Mouse (Mus musculus) layer of hippocampus, adult 9-11 months (tissue): ENCODE data around the gene Amot.
A peak's percentile ranks its signal among the peaks of the same experiment; 100 is the strongest.

Source experiments
- DNase-seq: peaks from one replicate; pipeline ENCODE4 v3.0.0; 2022

Amot gene

DNA sequence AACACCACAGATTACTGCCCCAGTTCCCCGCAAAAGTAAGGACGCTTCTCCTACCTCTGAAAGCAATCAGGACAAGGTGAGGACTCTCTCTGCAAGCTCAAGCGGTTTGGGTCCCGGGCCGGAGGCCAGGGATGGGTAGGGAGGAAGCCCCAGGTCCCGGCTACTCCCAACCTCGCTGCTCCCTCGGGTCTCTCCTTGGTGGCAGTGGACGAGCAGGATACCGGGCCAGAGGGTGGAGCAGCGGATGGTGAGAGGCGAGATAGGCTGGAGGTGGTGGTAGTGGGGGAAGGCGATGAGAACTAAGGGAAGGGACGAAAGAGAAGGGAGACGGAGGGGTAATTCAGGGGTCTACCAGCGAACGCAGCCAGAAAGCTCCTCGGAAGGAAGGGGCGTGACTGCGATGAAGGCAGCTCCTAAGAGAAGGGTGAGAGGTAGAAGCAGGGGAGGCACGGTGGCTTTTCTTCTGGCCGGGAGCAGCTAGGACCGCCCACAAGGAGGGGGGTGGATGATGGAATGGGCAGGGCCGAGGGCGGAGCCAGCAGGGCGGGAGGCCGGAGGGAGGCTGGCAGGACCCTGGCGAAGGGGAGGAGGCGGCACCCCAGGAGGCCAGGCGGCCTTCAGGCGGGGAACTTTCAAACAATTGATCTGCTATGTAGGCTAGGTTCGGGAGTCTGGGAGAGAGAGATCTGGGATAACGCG is at the start of gene Amot:
Amot (minus strand) TSS at position 465 of the 699 bp plus-strand sequence.
- peak; percentile 73 for DNase-seq

DNA sequence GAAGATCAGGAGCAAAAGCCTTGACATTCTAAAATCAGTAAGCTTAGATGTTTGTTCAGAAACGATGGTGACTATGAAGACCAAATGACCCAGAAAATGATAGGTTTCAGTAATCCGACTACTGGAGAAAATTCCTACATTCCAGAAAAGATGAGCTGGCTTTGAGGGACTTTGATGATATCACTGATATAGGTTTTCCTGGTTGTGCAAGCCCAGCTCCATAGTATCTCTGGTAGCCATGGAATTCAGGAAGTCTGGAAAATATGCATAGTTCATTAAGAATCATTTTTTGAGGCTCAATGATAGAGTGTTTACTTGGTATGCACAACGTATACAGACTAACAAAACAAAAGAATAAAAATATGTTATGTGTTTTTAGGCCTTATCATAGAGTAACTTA is 40.1 kb upstream of the Amot start:
- DNase-seq = no peak

DNA sequence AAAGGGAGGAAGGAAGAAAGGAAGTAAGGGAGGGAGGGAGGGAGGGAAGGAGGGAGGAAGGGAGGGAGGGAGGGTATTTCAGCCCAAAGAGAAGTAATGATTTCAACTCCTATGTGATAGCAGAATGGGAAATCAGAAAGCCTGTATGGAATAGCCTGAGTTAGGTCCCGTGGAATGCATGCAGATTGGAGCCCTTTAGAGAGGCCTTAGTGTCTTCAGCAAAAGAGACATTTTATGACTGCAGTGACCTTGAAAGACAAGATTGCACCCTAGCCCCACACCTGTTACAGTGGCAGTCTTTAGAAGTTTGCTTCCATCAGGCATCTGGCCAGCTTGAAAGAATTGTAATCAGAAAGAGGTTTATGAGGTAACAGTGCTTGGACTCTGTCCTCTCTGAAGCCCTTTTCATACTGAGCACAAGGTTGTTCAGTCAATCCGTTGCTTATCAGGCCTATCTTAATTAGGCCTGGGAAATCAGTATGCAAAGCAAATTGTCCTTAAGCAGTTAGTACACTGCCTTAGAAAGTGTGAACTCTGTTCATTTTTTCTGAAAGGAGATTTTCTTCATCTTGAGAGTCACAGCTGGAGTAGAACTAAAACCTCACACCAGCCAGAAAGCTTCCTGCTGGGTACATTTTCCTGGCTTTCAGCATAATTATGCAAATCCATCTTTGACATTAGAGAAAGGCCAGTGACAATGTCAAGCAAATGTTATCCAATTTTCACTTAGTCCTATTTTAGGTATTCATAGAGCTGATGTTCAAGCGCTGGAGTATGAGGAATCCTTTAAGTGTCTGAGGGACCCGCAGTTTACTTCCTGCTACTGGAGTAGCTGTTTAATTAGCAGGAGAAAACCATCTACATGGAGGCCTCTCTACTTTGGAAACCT is 38.9 kb upstream of the Amot start:
- no peak for DNase-seq

DNA sequence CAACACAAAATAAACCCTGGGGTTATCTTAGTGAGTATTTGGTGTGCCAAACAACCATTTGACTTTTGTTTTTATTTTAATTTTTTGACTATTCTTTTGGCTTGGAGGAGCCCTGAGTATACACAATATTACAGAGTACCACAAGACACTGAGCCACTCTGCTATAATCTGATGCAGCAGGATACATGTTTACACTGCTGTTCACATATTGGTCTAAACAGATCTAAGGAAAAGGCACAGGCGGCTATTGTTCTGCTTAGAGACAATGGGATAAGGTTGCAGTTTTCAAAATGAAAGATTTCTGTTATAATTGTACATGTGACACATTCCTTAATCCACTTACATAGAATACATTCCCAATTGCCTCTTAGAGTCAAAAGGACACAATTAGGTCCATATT is 36.1 kb upstream of the Amot start:
- no peak for DNase-seq

DNA sequence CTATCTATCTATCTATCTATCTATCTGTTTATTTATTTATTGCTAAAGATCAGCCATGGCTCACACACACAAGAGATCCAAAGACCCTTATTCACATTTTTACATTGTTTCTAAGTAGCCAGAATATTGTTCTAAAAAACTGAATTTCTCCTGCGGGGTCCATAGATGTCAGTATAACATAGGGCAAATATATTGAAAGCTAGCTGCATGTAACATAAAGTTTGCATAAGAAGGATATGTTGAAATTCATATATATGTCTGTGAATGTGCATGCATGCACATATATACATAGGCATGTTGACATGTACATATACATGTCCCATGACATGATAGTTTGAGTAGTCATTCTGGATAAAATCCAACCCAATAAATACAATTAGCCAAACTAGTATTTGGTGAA is 35.3 kb upstream of the Amot start:
- no peak for DNase-seq

DNA sequence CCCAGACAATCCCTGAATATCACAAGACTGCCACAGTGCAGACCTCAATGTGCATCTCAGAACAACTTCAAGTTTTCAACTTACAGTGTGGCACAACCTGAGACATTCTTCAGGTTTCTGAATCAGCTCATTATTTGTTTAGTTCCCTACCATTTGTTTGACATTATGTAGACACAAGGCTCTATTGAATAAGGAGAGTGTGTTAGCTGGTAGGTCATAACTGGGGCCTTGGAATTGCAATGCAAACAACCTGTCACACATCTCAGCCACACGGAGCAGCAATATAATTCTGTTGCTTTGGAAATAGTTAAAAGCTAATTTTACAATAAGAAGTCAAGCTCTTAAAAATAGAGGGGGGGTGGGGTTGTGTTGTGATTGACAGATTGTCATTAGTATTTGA is 24.6 kb upstream of the Amot start:
- no peak for DNase-seq

DNA sequence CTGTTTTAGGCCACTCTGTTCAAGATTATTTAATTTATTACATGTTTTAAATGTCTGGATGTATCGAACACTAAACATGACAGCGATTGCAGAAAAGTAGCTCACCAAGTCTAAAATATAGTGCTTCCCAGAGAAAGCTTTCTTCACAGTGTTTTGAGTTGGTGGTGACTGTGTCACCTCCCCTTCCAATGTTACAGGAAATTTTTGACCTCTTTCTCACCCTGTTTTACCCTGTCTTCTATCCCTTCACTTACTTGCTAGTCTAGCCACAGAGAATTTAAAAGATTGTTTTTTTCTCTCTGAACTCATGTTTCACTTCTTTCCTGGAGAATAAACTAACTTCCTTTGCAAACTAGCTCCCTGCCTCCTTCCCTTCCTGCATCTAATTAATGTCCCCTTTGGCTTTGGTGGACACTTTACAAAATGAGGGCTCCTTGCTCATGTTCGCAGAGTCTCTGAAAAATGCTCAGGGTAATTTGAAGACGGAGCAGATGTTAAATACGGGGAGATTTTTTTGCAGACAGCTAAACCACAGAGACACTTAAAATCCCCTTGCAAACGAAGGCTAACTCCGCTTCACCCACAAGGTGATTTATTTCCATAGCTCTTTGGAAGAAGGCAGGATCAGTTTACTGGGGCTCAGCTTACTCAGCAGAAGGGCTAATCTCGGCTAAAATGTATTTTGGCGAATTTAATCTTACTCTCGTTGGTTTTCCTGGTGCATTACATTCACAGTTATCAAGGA is 11.5 kb upstream of the Amot start:
- no peak for DNase-seq

DNA sequence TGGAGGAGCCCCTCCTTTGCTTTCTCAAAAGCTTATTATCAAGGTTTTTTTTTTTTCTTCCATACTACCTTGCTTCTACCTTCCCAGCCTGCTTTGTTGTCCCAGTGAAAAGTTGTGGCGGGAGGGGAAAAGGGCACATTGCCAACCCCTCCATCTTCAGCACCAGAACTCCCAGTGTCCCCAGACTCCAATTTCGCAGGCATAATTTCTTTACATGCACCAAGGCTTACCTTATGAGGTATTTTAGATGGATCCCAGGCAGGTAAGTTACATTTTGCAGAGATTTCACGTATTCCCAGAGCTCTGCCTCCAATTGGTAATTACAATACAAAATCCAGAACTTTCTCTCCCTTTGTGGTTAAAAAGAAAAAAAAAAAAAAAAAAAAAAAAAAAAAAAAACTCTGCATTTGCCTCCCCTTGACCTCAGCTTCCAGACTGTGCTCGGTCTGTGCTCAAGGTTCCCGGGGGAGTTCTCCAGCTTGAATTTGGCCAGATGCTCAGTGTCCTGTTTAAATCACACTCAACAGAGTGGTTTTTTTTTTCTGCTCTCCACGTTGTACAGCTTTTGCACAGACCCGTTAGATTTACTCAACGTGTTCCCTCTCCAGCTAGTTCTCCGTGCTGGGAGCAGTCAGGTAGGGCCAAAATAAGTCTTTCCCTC is 10.6 kb upstream of the Amot start:
- no peak for DNase-seq

DNA sequence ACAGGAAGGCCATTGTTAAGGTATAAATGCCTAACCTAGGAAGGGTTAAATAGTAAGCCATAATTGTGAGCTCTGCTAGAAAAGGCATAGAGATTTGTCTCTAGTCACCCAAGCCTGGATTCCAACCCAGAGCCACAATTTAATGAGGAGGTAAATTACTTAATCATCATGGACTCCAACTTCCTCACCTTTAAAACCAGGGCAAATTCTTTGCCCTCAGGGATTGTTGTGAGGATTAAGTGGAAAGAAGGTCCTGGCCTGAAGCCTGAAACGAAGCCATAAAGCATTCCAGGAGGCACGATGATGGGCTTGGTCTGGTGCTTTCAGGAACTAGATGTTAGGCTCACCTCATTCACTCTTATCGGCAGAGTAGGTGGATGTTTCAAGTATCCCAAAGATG is 5.7 kb upstream of the Amot start:
- no peak for DNase-seq

DNA sequence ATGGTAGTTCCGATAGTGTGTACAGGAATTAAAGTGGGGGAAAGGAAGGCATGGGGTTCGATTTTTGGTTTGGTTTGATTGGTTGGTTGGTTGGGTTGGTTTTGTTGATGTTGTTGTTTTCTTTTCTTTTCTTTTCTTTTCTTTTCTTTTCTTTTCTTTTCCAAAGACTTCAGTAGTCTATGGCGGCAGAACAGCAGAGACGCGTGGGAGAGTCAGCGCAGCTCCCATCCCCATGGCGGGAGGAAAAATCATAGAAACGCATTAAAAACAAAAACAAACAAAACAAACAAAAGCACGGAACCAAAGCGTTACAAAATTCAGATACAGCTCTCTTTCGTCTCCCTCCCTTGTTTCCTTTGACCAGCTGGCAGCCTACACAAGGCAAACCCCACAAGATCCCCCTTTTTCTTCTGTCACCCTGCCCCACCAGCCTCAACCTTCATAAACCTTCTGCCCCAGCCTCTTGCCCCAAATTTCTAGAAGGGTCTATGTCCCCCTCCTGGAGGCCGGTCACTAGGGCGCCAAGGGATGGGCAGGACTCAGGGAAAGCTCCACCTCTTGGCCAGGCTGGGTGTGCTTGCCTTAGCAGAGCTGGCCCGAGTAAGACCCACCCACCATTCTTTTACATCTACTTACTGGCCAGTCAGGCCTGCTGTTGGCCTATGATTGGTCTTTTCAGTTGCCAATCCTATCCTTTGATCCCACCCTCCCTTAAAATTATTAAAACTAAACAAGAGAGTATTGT is 648 bp upstream of the Amot start:
- peak; percentile 73 for DNase-seq

DNA sequence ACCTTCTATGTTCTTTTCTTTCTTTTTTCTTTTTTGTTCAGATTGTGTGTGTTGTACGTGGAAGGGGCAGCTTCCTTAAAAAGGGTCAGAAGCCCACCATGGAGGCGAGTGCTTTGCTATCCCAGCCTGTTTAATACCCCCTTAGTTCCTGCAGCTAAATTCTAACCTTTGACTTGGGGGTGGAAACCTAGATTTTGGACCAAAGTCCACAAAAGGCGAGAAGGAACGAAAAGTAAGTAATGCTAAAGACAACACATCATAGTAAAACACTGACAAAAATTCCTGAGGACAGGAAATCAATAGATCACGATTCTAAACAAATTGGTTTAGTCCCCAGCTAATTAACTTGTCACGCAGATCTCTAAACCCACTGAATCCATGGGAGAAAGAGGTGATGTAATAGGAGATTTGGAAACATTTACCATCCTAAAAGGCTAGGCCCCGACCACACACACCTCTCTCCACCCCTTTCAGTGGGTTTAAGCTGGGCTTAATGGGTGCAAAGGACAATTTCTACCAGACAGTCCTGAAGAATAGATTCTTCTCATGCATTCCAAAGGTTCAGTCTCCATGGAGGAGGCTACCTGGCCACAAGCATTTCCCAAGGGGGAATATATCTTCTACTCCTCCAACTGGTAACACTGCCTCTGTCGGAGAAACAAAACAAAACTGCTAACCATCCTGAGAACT is 3.2 kb downstream of the Amot start:
- no peak for DNase-seq

DNA sequence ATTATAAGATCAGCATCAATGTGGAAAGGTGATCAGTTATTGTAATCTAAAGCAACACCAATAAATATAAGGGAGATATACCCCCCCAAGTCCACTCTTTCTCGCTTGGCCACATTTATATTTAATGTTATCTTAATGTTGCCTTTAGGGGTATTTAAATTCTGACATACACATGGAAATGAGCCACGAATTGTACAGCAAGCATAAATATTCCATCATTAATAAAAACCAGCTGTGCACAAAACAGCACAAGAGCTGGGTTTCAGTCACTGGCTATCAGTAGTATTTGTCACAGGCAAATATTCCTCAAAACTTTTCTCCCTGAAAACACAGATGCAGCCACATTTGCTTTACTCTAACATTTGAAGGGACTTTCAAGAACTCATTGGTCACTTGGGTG is 5.9 kb downstream of the Amot start:
- no peak for DNase-seq

DNA sequence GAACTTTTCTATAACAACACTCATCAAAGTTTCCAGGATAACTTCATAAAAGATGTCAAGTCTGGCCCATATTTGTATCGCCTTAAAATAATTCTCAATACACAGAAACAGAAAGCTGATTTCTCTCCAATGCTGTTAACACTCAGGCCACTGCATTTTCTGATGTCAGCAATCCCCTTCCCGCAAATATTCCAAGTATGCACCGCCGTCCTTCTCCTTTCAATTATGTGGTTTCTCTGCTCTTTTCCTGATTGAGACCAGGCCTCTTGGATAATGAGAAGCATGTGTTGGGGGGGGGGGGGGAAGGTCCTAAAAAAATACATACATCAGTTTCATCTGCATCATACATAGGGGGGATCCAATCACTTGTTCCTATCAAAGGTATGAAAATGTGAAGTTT is 6.3 kb downstream of the Amot start:
- no peak for DNase-seq

DNA sequence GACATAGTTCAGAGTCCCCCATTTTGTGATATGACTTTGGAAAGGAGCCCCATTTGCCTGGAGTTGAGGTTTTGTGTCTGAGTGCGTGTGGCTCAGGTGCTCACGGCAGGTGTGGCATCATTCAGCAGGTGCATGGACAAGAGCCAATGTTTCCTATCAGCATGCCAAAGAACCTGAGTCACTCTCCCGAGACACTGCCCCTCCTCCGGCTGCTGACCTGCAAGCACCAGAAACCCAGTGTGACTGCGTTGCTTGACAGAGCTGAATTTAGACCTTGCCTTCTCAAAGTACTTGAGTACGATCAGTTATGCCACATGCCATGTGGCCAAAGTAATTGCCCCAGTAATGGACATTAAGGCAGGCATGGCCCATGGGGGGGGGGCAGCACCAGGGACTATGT is 7.5 kb downstream of the Amot start:
- no peak for DNase-seq

DNA sequence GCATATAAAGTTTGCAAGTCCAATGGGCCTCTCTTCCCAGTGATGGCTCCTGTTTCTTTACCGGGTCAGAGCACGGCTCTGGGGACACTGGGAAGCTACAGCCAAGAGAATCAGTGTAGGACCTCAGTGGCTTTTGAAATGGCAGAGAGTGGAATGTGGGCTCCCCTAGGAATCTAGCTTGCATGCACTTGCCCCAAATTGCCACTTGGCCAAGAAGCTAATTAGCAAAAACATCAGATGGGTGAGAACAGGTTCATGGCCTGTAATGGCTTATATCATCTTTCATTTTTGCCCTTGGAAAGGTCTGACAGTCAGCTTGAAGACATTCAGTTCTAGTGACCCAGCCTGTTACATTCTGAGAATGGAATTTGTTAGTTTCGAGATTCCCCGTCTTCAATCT is 9.6 kb downstream of the Amot start:
- no peak for DNase-seq

DNA sequence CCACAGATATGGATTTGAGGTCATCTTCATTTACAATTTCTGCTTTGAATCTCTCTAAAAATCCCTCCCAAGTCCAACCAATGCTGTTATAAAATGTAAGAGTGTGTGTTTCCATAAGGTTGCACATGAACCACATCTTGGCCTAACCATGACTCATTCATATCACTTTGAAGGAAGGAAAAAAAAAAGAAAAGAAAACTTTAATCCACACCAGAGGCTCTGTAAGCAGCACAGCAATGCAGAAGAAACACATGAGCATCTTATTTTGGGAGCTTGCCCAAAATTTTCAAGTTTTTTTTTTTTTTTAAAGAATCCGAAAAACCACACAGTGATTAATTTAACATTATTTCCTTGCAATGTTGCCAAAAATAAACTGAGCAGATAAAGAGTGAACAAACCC is 14.2 kb downstream of the Amot start:
- DNase-seq = no peak

DNA sequence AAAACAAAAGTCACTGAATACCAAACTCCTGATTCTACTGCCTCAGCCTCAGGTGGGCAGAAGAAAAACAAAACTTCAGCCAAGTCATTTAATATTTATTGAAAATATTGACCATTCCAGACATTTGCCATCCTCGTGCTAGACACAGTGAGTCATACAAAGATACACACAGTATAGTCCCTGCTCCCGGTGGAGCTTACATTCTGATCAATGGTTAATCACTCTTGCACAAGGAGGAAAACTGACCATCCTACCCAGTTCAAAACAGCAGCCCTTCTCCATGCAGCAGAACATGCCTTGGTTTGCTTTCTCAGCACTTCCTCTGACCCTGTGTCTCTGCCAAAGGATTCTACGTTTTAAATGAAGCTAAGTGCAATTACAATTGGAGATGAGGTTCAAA is 14.6 kb downstream of the Amot start:
- DNase-seq = no peak

DNA sequence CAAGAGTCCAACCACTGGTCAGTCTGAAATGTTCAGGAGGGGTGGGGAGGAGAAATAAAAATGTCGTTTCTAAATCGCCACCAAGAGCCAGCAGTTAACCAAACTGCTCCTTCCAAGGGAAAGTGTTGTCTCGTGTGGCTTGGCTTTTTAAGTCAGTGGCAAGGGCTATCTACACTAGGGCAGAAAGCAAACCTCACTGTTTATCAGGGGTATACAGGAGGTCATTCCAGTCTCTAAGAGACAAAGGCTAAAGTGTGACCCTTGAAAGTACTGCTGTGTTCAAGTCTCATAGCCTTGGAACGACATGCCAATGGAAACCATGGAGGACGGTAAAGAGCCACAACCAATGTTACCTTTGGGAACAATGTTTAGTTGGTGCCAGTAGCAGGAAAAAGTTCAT is 15.0 kb downstream of the Amot start:
- DNase-seq = no peak

DNA sequence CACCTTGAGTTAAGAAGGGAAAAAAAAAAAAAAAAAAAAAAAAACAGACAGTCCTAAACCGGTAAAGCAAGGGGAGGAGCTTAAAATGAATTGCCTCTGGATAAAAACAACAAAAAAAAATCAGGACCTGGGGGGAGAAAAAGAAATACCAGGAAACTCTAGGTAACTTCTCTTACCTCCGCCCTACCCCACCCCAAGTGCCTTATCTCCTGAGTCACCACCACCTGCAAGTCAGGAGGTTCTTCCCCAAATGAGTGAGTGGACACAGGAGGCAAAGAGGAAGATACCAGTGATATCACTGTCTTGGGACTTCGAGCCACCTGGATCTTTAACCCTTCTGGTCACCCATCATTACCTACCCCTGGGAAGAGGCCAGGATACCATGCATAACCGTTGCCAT is 19.5 kb downstream of the Amot start:
- DNase-seq = no peak

DNA sequence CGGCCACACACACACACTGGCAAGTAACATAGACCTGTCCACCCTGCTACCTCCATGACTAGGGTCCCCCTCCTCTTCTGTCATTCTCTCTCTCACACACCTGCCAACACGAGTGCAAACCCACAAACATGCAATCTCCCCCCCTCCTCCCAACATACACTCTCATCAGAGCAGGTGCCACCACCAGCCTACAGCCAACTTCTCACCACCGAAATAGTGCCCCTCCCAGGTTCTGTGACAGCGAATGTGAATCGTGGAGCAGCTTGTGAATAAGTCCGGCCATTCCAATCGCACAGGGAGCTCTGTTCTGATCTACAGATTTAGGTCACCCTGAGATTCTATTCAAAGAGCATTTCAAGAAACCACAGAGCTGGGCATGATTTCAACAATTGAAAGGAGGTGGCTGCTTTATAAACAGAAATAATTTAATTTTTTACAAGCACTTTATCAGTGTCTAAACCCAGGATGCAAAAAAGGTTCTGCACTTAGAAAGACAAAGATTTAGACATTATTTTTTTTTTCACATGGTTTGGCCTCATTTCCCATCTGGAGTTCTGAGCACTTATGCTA is 21.4 kb downstream of the Amot start:
- DNase-seq = no peak

DNA sequence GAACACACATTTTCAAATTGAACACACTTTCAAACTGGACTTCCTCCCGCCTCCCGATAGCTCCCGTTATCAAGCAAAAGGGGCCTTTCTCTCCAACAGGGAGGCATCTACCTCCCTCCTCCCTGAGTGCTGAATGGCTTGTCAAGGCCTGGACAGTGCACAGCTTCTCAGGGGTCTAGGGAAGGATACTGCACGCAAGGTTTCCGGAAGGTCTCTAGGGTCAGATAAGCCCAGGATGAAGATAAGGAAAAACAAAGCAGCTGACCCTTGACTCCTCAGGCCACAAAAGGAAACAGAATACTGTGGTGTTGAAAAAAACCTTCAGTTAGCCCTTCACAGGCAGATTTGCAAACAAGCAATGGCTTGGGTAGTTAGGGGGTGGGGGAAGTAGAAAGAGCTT is 22.6 kb downstream of the Amot start:
- no peak for DNase-seq

DNA sequence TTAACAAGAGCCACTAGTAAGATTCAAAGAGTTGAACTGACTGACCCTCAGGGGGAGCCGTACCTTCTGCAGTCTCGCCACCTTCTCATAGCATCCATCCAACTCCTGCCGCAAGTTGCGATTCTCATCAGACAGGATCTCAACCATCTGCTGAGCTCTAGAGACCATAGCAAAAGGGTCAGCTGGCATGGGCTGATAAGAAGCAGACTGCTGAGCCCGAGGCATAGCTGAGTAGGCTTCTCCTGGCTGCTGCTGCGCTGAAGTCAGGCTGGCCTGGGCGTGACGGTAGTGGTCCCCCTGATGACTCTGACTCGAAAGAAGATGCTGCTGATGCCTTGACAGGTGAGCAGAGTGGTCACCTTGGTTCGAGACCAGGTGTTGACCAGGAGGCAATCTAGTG is 25.0 kb downstream of the Amot start:
- DNase-seq = no peak
